Mouse (Mus musculus) embryonic facial prominence, embryonic 14.5 days (tissue): Measurements from ENCODE around the gene Gm14137. TPM values are rescaled to one million over a fixed set of nuclear protein-coding genes. Genes with fewer than 3 reads are reported as not detected.

Source experiments
- ATAC-seq: fragments of 200-750 bp; cut with Nextera tagmentation; 2 replicates; pipeline ENCODE4 v1.8.0; 2017; ENCODE audit warnings: low read depth, moderate number of reproducible peaks, moderate TSS enrichment
- DNase-seq: peaks from one replicate; pipeline ENCODE4 v3.0.0-alpha.2; 2015; ENCODE audit warnings: low spot score
- H3K27ac ChIP-seq: fragments of 300-500 bp; sonication (generic); replicated peaks from 2 replicates; pipeline ENCODE4 v1.5.1; 2014; ENCODE audit warnings: low read depth, mild to moderate bottlenecking, low read length, moderate library complexity
- H3K27me3 ChIP-seq: fragments of 300-500 bp; sonication (generic); replicated peaks from 2 replicates; pipeline ENCODE4 v1.6.1; 2014; ENCODE audit warnings: low read length; ENCODE audit not compliant: control insufficient read depth, insufficient read depth
- H3K36me3 ChIP-seq: fragments of 300-500 bp; sonication (generic); 2 replicates; pipeline ENCODE4 v1.6.1; 2014; ENCODE audit warnings: low read length, mixed read lengths; ENCODE audit not compliant: control insufficient read depth, insufficient read depth
- H3K4me1 ChIP-seq: fragments of 300-500 bp; sonication (generic); 2 replicates; pipeline ENCODE4 v1.6.1; 2014; ENCODE audit warnings: antibody characterized with exemption, low read length; ENCODE audit not compliant: control insufficient read depth, insufficient read depth
- H3K4me2 ChIP-seq: fragments of 300-500 bp; sonication (generic); 2 replicates; pipeline ENCODE4 v1.6.1; 2014; ENCODE audit warnings: low read depth, mild to moderate bottlenecking, low read length, moderate library complexity, mixed read lengths
- H3K4me3 ChIP-seq: fragments of 300-500 bp; sonication (generic); 2 replicates; pipeline ENCODE4 v1.5.1; 2014; ENCODE audit warnings: low read depth, mild to moderate bottlenecking, low read length
- H3K9ac ChIP-seq: fragments of 300-500 bp; sonication (generic); 2 replicates; pipeline ENCODE4 v1.6.1; 2014; ENCODE audit warnings: low read depth, mild to moderate bottlenecking, low read length, moderate library complexity, mixed read lengths
- H3K9me3 ChIP-seq: fragments of 300-500 bp; sonication (generic); 2 replicates; pipeline ENCODE4 v1.6.1; 2016; ENCODE audit warnings: low read length; ENCODE audit not compliant: control insufficient read depth
- WGBS: fragments of 180-500 bp; shearing (Covaris S2); extraction: QIAGEN DNeasy Blood & Tissue Kit; methylation state at CpG from one replicate; pipeline ENCODE4 v1.1.7; 2014; 5-methylcytosine and 5-hydroxymethylcytosine counted together
- polyA plus RNA-seq: library from polyadenylated mRNA; unstranded; fragments of >200 nt; fragmentation: Nextera tagmentation; extraction: Ambion mirVana; gene quantifications from 2 replicates; pipeline ENCODE4 v1.2.1, GENCODE M21; 2014

Gene Gm14137
- polyA plus RNA-seq, 1 experiment from 2014 or later, result 1.1 TPM

GRCm38 (mm10) chr2:119155388-119155787, 18.9 kb upstream of the Gm14137 start:
- Histone ChIP-seq H3K4me1 (peaks cover 3% of the 10 kb centered on the region; the same call in 1 of the 2 replicates), H3K27ac (no peak overlapping the region), H3K9me3 (no peaks in the 10 kb centered on the region), H3K27me3 (no peaks in the 10 kb centered on the region), H3K36me3 (peaks cover 36% of the 10 kb centered on the region), H3K4me3 (peak overlapping the region; percentile 98; the same call in 1 of the 2 replicates), H3K4me2 (peak overlapping the region; percentile 88; the same call in 1 of the 2 replicates), H3K9ac (peak overlapping the region; percentile 93)
- 84% methylated on average over 9 of the region's 9 CpGs for WGBS
- no peak for DNase-seq
- no peak for ATAC-seq

- no peaks in the 10 kb centered on the region for H3K27me3 ChIP-seq
These were observed 18.1 kb upstream of the Gm14137 start for GRCm38 (mm10) chr2:119156081-119156680.

GRCm38 (mm10) chr2:119156681-119157572, 17.4 kb upstream of the Gm14137 start, which contains the start of gene Rmdn3:
Gene Rmdn3, minus strand, starts transcription at chr2:119157034.
- H3K4me1 ChIP-seq, result peaks cover 3% of the 10 kb centered on the region; the same call in 1 of the 2 replicates
- peak within 1 kb of the TSS; percentile 88 for H3K4me2 ChIP-seq
- peak within 1 kb of the TSS; percentile 98 for H3K4me3 ChIP-seq
- DNase-seq (peak; percentile 96), ATAC-seq (peak; percentile 92)
- no peaks in the 10 kb centered on the region for H3K9me3 ChIP-seq
- peak within 1 kb of the TSS; percentile 59 for H3K27ac ChIP-seq
- H3K9ac ChIP-seq, result peak within 1 kb of the TSS; percentile 93
- H3K27me3 ChIP-seq, result no peaks in the 10 kb centered on the region
- peaks cover 21% of the 10 kb centered on the region for H3K36me3 ChIP-seq
- under 1% methylated on average over 37 of the region's 57 CpGs for WGBS

More at GRCm38 (mm10) chr2:119156081-119156680, 18.1 kb upstream of the Gm14137 start:
- peak overlapping the region; percentile 98 for H3K4me3 ChIP-seq
- no peaks in the 10 kb centered on the region for H3K9me3 ChIP-seq
- 7% methylated on average over 27 of the region's 34 CpGs for WGBS
- peaks cover 3% of the 10 kb centered on the region; the same call in 1 of the 2 replicates for H3K4me1 ChIP-seq
- H3K36me3 ChIP-seq, result peaks cover 28% of the 10 kb centered on the region
- ATAC-seq, result no peak; the same call in 1 of the 2 replicates
- peak overlapping the region; percentile 93 for H3K9ac ChIP-seq
- H3K4me2 ChIP-seq, result peak overlapping the region; percentile 88
- DNase-seq, result no peak
- H3K27ac ChIP-seq, result peak overlapping the region; percentile 59; the same call in 1 of the 2 replicates

- H3K27ac ChIP-seq, result no peak overlapping the region
- peaks cover 3% of the 10 kb centered on the region; the same call in 1 of the 2 replicates for H3K4me1 ChIP-seq
- H3K36me3 ChIP-seq, result peaks cover 12% of the 10 kb centered on the region
- H3K4me2 ChIP-seq, result peak overlapping the region; percentile 88; the same call in 1 of the 2 replicates
- H3K9ac ChIP-seq, result no peak overlapping the region
- DNase-seq (no peak), ATAC-seq (no peak)
- no peaks in the 10 kb centered on the region for H3K9me3 ChIP-seq
- H3K27me3 ChIP-seq, result no peaks in the 10 kb centered on the region
- H3K4me3 ChIP-seq, result no peak overlapping the region
These were observed 16.5 kb upstream of the Gm14137 start for GRCm38 (mm10) chr2:119157836-119158235.

GRCm38 (mm10) chr2:119161247-119161646, 13.1 kb upstream of the Gm14137 start:
- WGBS, result 32% methylated on average over 2 of the region's 2 CpGs
- H3K27me3 ChIP-seq, result peaks cover 4% of the 10 kb centered on the region
- no peak overlapping the region for H3K27ac ChIP-seq
- no peak overlapping the region for H3K9ac ChIP-seq
- H3K36me3 ChIP-seq, result no peaks in the 10 kb centered on the region
- no peak overlapping the region for H3K4me2 ChIP-seq
- H3K4me3 ChIP-seq, result no peak overlapping the region
- no peak for DNase-seq
- no peaks in the 10 kb centered on the region for H3K9me3 ChIP-seq
- H3K4me1 ChIP-seq, result no peaks in the 10 kb centered on the region
- no peak for ATAC-seq

GRCm38 (mm10) chr2:119163135-119163534, 11.2 kb upstream of the Gm14137 start:
- Histone ChIP-seq H3K9me3 (no peaks in the 10 kb centered on the region), H3K4me3 (no peak overlapping the region), H3K36me3 (no peaks in the 10 kb centered on the region), H3K4me1 (peaks cover 7% of the 10 kb centered on the region), H3K27ac (no peak overlapping the region), H3K9ac (no peak overlapping the region), H3K4me2 (no peak overlapping the region), H3K27me3 (peaks cover 11% of the 10 kb centered on the region)
- DNase-seq (no peak), ATAC-seq (no peak)
- 57% methylated on average over 3 of the region's 3 CpGs for WGBS

GRCm38 (mm10) chr2:119163999-119164398, 10.3 kb upstream of the Gm14137 start:
- ATAC-seq, result no peak
- 79% methylated on average over 4 of the region's 4 CpGs for WGBS

GRCm38 (mm10) chr2:119165401-119165800, 8.9 kb upstream of the Gm14137 start:
- Histone ChIP-seq H3K9me3 (no peaks in the 10 kb centered on the region), H3K9ac (no peak overlapping the region), H3K27ac (no peak overlapping the region), H3K4me3 (no peak overlapping the region), H3K36me3 (no peaks in the 10 kb centered on the region), H3K4me1 (peaks cover 7% of the 10 kb centered on the region), H3K27me3 (peaks cover 11% of the 10 kb centered on the region), H3K4me2 (no peak overlapping the region)
- ATAC-seq (no peak), DNase-seq (no peak)

More at GRCm38 (mm10) chr2:119163999-119164398, 10.3 kb upstream of the Gm14137 start:
- no peak for DNase-seq
- no peak overlapping the region for H3K4me2 ChIP-seq
- H3K4me1 ChIP-seq, result peaks cover 7% of the 10 kb centered on the region
- H3K9me3 ChIP-seq, result no peaks in the 10 kb centered on the region
- H3K27me3 ChIP-seq, result peaks cover 11% of the 10 kb centered on the region
- H3K36me3 ChIP-seq, result no peaks in the 10 kb centered on the region
- no peak overlapping the region for H3K9ac ChIP-seq
- no peak overlapping the region for H3K4me3 ChIP-seq
- no peak overlapping the region for H3K27ac ChIP-seq
